Mouse (Mus musculus): ENCODE results near the gene Rorc. TPM values are rescaled to one million over a fixed set of nuclear protein-coding genes. Genes with fewer than 3 reads are reported as not detected.
A peak's percentile ranks its signal among the peaks of the same experiment; 100 is the strongest.

Rorc gene
- total RNA-seq, 1 experiment from 2014 or later = 1.3 TPM

DNA sequence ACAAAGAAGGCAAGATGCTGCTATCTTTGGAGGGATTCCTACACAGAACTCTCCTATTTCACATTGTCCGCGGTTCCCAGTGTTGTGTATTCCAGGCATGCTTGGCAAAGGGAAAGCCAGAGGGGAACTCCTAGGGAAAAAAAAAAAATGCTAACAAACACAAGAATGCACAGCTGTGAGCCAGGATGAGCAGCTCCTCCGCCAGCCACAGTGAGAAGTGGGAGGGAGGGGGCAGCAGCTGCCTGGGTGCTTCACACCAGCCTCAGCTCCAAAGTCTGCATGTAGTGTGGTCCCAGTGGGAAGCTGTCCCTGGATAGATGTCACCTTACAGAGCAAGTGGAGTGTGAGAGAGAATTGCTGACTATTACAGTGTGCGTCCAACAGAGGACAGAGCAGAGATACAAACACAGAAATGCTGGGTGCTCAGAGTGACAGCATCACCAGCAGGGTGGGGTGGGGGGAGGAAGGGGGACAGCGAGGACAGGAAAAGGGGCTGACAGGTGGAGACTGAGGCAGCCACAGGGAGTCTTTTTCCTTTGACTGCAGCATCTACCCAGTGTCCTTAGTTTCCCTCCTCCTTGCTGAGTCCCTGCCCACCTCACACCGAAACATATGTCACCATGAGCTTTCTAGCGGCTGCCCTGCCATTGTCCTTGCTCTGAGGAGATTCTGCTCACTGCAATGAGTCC, 31.9 kb downstream of the Rorc start:
- ATAC-seq (ENCODE audit: extremely low read depth, insufficient number of reproducible peaks, low FRiP score, poor library complexity, severe bottlenecking) = no peak

DNA sequence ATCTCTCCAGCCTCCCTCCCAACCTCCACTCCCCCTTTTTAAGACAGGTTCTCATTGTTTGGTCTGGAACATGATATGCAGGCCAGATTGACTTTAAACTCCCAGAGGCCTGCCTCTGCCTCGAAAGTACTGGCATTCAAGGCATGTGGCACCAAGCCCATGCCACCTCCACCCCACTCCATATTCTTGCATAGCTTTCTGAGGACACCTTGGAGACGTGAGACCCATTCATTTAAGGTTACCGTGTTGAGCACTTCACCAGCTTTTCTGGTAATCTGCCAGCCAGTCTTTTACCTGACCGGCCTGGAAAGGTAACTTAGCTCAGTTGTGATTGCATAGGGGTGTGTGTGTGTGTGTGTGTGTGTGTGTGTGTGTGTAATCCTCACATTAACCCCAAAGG, 33.0 kb downstream of the Rorc start:
- no peak for ATAC-seq (ENCODE audit: extremely low read depth, insufficient number of reproducible peaks, low FRiP score, poor library complexity, severe bottlenecking)

DNA sequence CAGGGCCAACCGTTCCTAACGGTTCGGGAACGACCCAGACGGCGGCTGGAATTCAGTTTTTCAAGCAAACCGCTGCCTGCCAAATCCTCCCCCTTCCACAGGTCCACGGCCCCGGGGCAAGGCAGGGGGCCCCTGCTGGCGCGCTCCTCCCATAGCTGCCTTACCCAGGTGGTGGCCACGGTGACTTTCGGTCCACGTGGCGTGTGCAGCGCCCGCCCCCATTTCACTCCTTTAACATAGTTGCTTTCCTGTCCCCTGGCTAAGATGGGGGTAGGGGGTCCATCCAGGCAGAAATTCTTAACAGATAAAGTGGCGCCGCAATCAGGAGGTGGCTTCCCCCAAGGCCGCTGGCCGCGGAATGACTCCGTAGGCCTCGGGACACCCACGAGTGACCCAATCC, 39.9 kb downstream of the Rorc start:
- ATAC-seq (ENCODE audit: extremely low read depth, insufficient number of reproducible peaks, low FRiP score, poor library complexity, severe bottlenecking) = no peak

DNA sequence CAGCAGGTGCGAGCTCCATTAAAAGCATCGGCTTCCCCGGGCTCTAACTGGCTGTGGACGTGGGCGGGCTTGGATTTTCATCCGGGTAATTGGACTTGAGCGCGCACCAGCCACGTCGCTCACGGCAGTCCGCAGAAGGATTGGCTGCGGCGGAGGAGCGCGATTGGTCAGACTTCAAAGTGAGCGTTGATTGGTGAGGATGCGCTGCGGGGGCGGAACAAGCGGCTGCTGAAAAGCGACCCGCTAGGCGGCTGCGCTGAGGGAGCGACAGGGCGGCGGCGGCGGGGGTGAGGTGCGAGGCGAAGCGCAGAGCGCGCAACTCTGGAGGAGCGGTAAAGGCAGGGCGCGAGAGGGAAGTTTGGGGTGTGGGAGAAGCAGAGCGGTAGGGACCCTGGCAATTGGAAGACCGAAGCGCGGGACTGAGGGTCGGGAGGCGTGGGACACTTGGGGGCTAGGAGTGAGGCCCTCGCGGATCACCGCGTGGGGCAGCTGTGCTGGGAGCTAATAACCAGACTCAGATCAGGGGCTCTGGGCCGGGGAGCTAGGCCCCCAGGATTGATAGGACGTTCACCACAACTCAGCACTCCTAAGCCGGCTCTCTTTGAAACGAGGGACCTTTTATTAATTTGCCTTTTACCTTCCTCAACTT, 40.6 kb downstream of the Rorc start, which contains the start of gene Tdrkh:
Tdrkh (plus strand) TSS at position 243 of the 649 bp plus-strand sequence.
- peak; percentile 98 for ATAC-seq (ENCODE audit: extremely low read depth, insufficient number of reproducible peaks, low FRiP score, poor library complexity, severe bottlenecking)

DNA sequence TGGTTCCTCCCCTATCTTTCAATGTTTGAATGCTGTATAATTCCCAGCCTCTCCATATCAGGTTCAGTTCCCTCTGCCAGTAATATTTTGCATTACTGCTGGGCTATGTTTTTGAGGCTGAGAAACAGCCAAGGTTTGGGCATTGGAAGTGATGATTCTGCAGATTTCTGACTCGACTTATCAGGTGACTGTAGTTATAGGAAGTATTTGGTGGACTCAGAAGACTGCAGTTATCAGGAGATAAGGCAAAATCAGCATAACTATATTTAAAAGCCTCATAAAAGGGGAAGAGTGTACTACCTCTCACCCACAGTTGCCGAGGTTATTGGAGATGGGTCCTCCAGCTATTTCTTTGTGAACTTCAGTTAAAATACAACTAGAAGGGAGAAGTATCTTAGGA, 58.4 kb downstream of the Rorc start:
- ATAC-seq (ENCODE audit: extremely low read depth, insufficient number of reproducible peaks, low FRiP score, poor library complexity, severe bottlenecking) = no peak

DNA sequence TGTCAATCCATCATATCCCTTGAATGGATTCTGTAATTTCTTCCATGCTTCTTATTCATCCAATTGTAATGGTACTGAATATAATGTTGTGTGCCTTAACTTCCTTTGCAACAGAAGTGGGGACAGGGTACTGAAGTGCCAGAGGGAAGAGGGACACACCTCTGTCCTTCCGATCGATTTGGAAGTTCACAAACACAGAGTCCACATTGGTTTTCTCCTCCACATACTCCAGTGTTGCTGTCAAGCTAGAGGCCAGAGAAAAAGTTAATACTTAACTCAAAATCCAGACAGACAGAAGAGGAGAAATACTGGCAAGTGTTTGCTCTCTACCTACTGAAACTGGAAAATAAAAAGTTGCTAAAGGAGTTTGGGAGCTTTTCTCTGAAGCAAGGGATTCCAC, 61.7 kb downstream of the Rorc start:
- ATAC-seq (ENCODE audit: extremely low read depth, insufficient number of reproducible peaks, low FRiP score, poor library complexity, severe bottlenecking) = no peak

DNA sequence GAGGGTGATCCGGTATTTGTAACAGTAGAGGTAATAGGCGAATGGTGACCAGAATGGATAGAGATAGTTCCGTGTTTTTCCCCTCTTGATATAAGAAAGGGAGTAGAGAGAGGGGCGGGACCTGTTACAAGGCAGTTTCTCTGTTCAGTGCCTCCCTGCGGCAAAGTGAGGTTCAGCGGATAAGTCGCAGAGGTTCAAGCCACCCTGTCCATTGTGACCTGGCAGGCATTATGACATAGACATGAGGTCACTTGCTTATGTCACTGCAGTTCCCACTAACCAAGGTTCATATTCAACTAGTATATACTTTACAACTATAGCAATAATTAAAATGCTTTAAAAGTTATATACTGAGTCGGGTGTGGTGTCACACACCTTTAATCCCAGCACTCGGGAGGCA, 63.8 kb downstream of the Rorc start:
- ATAC-seq (ENCODE audit: extremely low read depth, insufficient number of reproducible peaks, low FRiP score, poor library complexity, severe bottlenecking) = no peak

DNA sequence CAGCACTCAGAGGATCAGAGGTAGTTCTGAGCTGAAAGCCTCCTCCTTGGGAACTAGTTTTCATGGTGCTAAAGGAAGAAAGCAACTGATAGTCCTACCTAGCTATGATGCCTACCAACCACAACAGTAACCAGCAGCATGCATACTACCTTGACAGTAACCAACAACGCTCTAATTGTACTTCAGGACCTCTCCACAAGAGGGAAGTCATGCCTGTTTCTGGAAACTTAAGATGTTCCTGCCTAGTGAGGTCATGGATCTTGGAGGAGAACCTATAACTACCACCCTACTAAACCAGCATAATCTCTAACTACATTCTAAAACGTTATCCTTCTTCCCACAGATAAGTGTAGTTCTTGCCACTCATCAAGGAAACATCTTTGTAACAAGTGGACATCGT, 68.6 kb downstream of the Rorc start:
- ATAC-seq (ENCODE audit: extremely low read depth, insufficient number of reproducible peaks, low FRiP score, poor library complexity, severe bottlenecking) = no peak

DNA sequence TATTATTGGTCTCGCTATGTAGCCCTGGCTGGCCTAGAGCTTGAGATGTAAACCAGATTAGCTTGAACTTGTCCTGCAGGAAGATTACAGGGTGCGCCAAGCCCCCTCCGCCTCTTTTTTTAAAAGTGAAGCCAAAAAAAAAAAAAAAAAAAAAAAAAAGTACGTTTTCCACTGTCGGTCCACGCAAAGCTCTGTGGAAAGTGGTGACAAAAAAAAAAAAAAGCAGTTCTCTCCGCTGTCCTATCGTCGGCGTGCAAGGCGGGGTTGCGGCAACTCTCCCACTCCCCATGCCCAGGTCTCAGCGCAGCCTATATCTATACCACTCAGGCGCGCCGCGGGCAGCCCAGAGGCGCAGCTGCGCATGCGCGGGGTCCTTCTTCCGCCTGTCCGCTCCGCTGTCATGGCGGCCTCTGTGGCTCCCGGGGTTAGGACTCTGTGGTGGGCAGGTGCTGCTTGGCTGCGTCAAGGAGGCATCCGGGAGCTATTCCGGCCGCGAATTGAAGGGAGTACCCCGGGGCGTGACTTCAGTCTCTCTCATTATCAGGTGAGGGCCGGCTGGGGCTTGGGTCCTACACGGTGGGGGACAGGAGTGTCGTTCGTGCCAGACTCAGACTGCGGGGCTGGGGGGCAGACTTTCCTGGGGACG, 70.5 kb downstream of the Rorc start, which contains the start of gene Mrpl9:
Mrpl9 (plus strand) TSS at position 368 of the 646 bp plus-strand sequence.
- peak; percentile 87 for ATAC-seq (ENCODE audit: extremely low read depth, insufficient number of reproducible peaks, low FRiP score, poor library complexity, severe bottlenecking)

DNA sequence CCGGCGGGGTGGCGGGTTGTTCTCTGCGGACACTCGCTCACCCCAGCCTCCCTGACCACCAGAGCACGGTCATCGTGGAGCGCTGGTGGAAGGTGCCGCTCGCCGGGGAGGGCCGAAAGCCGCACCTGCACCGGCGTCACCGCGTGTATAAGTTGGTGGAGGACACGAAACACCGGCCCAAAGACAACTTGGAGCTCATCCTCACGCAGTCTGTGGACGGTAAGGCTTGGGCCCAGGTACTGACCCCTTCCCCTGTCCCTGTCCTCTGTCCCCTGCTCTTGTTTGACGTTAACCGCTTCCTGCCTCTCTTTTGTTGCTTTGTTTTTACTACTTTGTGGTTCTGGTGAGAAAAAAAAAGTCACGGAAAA, 71.0 kb downstream of the Rorc start, which contains the start of gene Oaz3:
Oaz3 (minus strand) TSS at position 319 of the 368 bp plus-strand sequence.
- ATAC-seq (ENCODE audit: extremely low read depth, insufficient number of reproducible peaks, low FRiP score, poor library complexity, severe bottlenecking) = no peak

Other genes with a start within 250 kb of the Rorc start
- not detected in 2 replicates for gene Gm10696, start 194.6 kb upstream of the Rorc start, total RNA-seq (2017)
- gene Gm5286, start 176.1 kb upstream of the Rorc start, total RNA-seq (2017) = not detected in 2 replicates
- not detected in 2 replicates for gene Gm4778, start 108.8 kb upstream of the Rorc start, total RNA-seq (2017)
- 5.0 and 5.9 TPM in 2 replicates for gene Them4, start 62.7 kb upstream of the Rorc start, total RNA-seq (2017)
- not detected in 2 replicates for gene Them5, start 30.7 kb upstream of the Rorc start, total RNA-seq (2017)
- gene C2cd4d, start 10.4 kb upstream of the Rorc start, total RNA-seq (2017) = not detected in 2 replicates
- gene Lingo4, start 25.7 kb downstream of the Rorc start, total RNA-seq (2017) = not detected in 2 replicates
- gene Tdrkh, start 40.5 kb downstream of the Rorc start, total RNA-seq (2017) = 0.58 and 1.1 TPM in 2 replicates
- 40.0 and 42.2 TPM in 2 replicates for gene Mrpl9, start 70.5 kb downstream of the Rorc start, total RNA-seq (2017)
- gene Oaz3, start 71.1 kb downstream of the Rorc start, total RNA-seq (2017) = not detected in 2 replicates
- gene Celf3, start 105.5 kb downstream of the Rorc start, total RNA-seq (2017) = 0.12 TPM in 1 of 2 replicates, not detected in the other
- gene Riiad1, start 107.5 kb downstream of the Rorc start, total RNA-seq (2017) = 1.8 TPM in 1 of 2 replicates, not detected in the other
- gene Snx27, start 209.9 kb downstream of the Rorc start, total RNA-seq (2017) = 41.3 and 47.1 TPM in 2 replicates

All from neutrophil, adult 5-6 weeks (primary cell).